Mouse (Mus musculus) G1E (cell line): ENCODE data around the gene Ociad2.

Experiments
- CTCF ChIP-seq: IDR thresholded peaks from 2 replicates; pipeline ENCODE4 v1.5.1; 2012; ENCODE audit warnings: low read depth, low read length, inconsistent platforms, mixed read lengths
- GATA1 ChIP-seq: IDR thresholded peaks from 2 replicates; pipeline ENCODE4 v1.6.1; 2012; ENCODE audit warnings: borderline replicate concordance, low read length, inconsistent platforms, mixed read lengths
- GATA2 ChIP-seq: IDR thresholded peaks from 2 replicates; pipeline ENCODE4 v1.6.1; 2012; ENCODE audit warnings: low read depth, low read length, inconsistent platforms, borderline replicate concordance
- TAL1 ChIP-seq: conservative IDR thresholded peaks from 2 replicates; pipeline ENCODE4 v1.6.1; 2012; ENCODE audit warnings: low read depth, low read length, inconsistent platforms, mixed read lengths

DNA sequence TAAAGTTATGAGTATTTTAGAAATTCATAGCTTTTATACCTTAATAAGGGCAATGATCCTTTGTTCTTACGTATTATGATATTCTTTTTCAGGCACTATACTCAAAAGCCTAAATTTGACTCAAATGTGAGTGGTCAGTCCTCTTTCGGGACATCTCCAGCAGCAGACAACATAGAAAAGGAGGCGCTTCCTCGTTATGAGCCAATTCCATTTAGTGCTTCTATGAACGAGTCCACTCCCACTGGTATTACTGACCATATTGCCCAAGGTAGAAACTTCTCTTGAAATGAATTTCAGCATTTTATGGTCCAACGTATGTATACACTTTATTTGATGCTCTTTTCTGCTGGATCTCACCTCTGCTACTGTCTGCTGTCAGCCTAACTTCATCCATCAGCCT lies 34.3 kb downstream of the Ociad2 start:
- no peak for TF ChIP-seq GATA1
- TF ChIP-seq CTCF: no peak
- no peak for TF ChIP-seq GATA2
- no peak for TF ChIP-seq TAL1
